Mouse (Mus musculus): ENCODE measurements around the gene Tmem201. TPM values are rescaled to one million over a fixed set of nuclear protein-coding genes. Genes with fewer than 3 reads are reported as not detected.

Tmem201 gene
- polyA plus RNA-seq, 1 experiment = 19.6 TPM

DNA sequence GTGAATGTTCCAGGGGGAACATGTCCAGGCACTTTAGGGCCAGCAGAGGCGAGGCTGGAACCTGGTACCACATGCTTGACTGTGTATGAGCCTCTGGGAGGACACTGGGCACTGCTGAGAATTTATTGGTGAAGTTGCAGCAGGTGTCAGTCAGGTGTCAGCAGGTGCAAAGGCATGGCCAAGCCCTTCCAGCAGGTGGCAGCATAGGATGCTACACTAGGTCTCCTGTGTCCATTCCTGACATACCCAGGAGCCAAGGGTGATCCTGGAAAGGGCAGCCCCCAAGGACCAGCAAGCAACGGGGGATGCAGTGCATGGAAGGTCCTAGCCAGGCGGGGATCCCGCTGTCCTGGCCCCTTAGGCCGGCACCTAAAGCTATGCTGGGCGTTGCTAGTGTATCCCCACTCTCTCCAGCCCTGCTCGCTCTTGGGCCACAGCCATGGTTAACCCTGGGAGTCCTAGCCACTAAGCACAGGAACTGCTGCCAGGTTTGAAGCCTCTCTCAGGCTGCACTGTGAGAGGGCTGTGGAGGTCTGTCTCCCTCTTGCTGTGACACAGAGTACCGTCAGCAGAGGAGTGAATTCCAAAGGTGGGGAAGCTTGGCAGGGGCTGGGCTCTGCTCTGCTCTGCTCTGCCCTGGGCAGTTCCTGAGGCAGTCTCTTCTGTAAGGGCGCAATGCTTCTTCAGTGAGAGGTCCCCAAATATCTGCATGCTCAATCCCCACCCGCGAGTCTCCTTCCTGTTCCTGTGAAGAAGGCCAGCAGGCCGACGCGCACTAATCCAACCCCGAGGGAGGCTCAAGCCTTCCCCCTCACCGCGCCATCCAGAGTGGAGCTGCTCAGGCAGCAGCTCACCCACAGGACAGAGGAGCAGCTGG is 13.8 kb downstream of the Tmem201 start:
- TF ChIP-seq POLR2A (IDR thresholded peaks at IDR 0.05; ENCODE audit: low read depth, low read length) = no peak
- peak; percentile 90; the same call in 1 of the 2 replicates for TF ChIP-seq CTCF (IDR thresholded peaks at IDR 0.05; ENCODE audit: borderline replicate concordance, insufficient read depth, low read length)
- Histone ChIP-seq H3K4me1 (ENCODE audit: control insufficient read depth, insufficient read depth, low read length) (peaks cover 2% of the 10 kb centered on the region; the same call in 1 of the 2 replicates), H3K4me3 (ENCODE audit: insufficient read depth, low read length) (no peak overlapping the region), H3K27ac (ENCODE audit: insufficient read depth, low read length) (no peak overlapping the region)

DNA sequence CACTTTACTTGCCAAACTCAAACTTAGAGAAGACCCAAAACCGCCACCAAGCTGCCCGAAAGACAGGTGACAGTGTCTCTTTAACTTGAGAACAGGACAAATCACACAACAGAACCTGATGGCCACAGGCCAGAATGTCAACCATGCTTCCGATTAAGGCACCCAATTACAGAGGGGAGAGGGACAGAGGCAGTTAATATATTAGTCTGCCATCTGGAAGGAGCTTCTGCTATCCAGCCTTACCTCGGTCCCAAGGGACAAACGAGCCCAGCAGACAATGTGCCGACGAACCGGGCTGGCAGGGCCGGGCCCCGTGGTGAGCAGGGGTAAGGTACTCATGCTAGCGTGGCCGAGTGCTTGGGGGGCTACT is 14.8 kb downstream of the Tmem201 start:
- Histone ChIP-seq H3K4me1 (ENCODE audit: control insufficient read depth, insufficient read depth, low read length) (peaks cover 2% of the 10 kb centered on the region; the same call in 1 of the 2 replicates), H3K27ac (ENCODE audit: insufficient read depth, low read length) (no peak overlapping the region)
- TF ChIP-seq CTCF (IDR thresholded peaks at IDR 0.05; ENCODE audit: borderline replicate concordance, insufficient read depth, low read length) (no peak), POLR2A (IDR thresholded peaks at IDR 0.05; ENCODE audit: low read depth, low read length) (no peak)

DNA sequence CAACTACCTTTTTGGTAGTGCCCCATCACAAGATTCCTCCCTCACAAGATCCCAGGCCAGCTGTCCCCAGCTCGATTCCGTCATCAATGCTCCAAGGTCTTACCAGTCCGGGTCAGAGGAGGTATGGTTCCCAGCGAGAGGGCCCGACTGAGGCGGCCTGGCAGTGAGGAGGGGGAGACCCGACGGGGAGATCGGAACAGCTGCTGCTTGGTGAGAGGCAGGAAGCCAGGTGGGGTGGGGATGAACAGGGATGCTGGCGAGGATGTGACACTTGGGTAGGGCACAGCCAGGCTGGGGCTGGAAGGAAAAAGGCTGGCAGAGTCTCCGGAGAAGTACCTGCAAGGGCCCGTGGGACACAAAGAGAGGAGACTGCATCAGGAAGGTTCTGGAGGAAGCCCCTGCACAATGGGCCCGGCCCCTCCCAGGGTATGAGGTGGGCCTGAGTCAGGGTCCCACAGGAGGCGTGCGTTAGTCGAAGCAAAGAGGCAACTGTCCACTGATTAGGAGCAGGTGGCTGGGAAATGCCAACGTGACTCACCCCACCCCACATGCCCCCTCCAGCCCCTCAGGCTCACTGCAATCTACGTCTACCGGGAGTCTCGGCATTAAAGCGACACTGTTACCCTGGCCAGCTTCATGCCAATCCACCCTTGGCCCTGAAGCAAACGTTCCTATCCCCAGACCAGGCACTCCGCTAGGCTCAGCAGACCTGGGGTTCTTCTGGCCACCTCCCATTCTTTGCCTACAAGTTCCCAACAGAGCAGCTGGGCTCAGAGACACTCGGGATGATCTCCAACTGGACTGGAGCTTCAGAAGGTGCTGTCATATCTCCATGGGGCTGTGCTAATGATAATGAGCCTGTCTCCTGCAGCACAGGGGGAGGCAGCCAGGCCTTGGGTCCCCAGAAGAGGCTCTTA is 15.5 kb downstream of the Tmem201 start:
- Histone ChIP-seq H3K4me3 (ENCODE audit: insufficient read depth, low read length) (no peak overlapping the region), H3K27ac (ENCODE audit: insufficient read depth, low read length) (no peak overlapping the region), H3K4me1 (ENCODE audit: control insufficient read depth, insufficient read depth, low read length) (peaks cover 2% of the 10 kb centered on the region; the same call in 1 of the 2 replicates)
- TF ChIP-seq CTCF (IDR thresholded peaks at IDR 0.05; ENCODE audit: borderline replicate concordance, insufficient read depth, low read length) = no peak

More for the DNA sequence above, 14.8 kb downstream of the Tmem201 start:
- H3K4me3 ChIP-seq (ENCODE audit: insufficient read depth, low read length) = no peak overlapping the region

DNA sequence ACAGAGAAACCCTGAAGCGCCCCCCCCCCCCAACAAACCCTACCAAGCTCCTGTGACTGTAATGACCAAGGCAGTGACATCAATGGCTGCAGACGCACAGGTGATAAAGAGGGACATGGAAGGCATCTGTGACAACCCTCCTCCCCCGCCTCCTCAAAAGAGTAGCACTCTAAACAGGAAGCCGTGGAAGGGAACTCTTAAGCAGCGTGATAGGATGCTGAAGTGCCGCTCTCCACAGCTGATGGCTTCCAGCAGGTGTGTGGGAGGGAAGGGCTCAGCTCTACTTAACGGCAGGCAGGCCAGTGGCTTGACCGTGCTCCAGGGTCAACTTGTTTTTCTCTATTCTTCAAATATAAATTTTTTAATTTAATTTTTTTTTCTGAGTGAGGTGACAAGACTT is 16.7 kb downstream of the Tmem201 start:
- Histone ChIP-seq H3K27ac (ENCODE audit: insufficient read depth, low read length) (no peak overlapping the region), H3K4me1 (ENCODE audit: control insufficient read depth, insufficient read depth, low read length) (peaks cover 2% of the 10 kb centered on the region; the same call in 1 of the 2 replicates), H3K4me3 (ENCODE audit: insufficient read depth, low read length) (no peak overlapping the region)
- TF ChIP-seq POLR2A (IDR thresholded peaks at IDR 0.05; ENCODE audit: low read depth, low read length) (no peak), CTCF (IDR thresholded peaks at IDR 0.05; ENCODE audit: borderline replicate concordance, insufficient read depth, low read length) (no peak)

DNA sequence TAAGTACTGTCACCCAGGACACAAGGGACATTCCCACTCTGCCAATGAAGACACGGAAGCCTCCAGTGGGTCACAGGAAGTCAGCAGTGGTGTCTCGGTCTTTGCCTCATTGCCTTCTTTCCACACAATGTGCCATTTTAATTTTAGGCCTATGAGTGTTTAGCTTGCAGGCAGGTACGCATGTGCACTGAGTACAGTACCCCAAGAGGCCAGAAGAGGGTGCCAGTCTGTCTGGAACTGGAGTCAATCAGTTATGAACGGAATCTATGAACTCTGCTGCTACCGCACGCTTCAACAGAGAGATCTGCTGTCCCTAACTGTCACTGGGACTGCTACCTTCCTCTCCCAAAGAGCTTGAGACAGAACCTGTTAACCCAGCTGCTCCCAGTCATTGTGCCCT is 18.2 kb downstream of the Tmem201 start:
- Histone ChIP-seq H3K4me3 (ENCODE audit: insufficient read depth, low read length) (no peak overlapping the region), H3K4me1 (ENCODE audit: control insufficient read depth, insufficient read depth, low read length) (no peaks in the 10 kb centered on the region), H3K27ac (ENCODE audit: insufficient read depth, low read length) (no peak overlapping the region)
- TF ChIP-seq CTCF (IDR thresholded peaks at IDR 0.05; ENCODE audit: borderline replicate concordance, insufficient read depth, low read length) (peak; percentile 40; the same call in 1 of the 2 replicates), POLR2A (IDR thresholded peaks at IDR 0.05; ENCODE audit: low read depth, low read length) (no peak)

DNA sequence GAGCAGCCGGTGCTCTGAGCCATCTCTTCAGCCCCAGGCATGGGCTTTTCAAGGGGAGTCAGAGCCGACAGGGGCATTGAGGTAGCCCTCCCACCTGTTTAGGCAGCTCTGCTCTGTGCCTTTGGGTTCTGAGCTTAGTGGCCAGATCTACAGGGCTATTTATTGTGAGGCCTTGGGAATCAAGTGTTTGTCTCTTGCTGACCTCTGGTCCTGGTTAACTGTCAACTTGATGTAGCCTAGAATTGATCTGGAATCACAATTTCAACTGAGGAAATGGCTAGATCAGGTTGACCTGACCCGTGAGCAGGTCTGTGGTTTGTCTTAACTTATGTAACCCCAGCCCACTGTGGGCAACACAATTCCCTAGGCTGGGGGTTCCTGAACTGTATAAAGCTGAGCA is 23.3 kb downstream of the Tmem201 start:
- TF ChIP-seq CTCF (IDR thresholded peaks at IDR 0.05; ENCODE audit: borderline replicate concordance, insufficient read depth, low read length) (no peak), POLR2A (IDR thresholded peaks at IDR 0.05; ENCODE audit: low read depth, low read length) (no peak)
- H3K4me3 ChIP-seq (ENCODE audit: insufficient read depth, low read length) = no peak overlapping the region
- H3K4me1 ChIP-seq (ENCODE audit: control insufficient read depth, insufficient read depth, low read length) = no peaks in the 10 kb centered on the region
- H3K27ac ChIP-seq (ENCODE audit: insufficient read depth, low read length) = no peak overlapping the region

DNA sequence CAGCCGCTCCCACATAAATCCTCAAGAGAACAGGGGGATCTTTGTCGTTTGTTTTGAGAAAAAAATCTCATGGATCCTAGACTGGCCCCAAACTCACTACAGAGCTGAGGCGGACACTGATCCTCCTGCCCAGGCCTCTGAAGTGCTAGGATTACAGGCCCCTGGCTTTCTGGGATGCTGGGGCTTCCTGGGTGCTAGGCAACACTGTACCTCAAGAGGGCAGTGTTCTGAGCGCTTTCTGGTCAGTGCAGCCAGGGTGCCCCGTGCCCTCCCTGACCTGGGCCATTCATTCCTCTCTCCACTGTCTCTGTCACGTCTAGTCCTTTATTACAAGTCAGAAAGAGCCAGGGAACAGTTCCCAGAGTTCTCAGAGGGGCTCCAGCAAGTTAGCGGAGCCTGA is 25.9 kb downstream of the Tmem201 start:
- H3K4me3 ChIP-seq (ENCODE audit: insufficient read depth, low read length) = no peak overlapping the region
- H3K27ac ChIP-seq (ENCODE audit: insufficient read depth, low read length) = no peak overlapping the region
- no peaks in the 10 kb centered on the region for H3K4me1 ChIP-seq (ENCODE audit: control insufficient read depth, insufficient read depth, low read length)
- TF ChIP-seq POLR2A (IDR thresholded peaks at IDR 0.05; ENCODE audit: low read depth, low read length) (no peak), CTCF (IDR thresholded peaks at IDR 0.05; ENCODE audit: borderline replicate concordance, insufficient read depth, low read length) (peak; percentile 83)

GRCm38 (mm10) chr4:149711485-149711884 is 26.4 kb downstream of the Tmem201 start:
- no peak overlapping the region for H3K27ac ChIP-seq (ENCODE audit: insufficient read depth, low read length)

GRCm38 (mm10) chr4:149710510-149710909 is 27.3 kb downstream of the Tmem201 start:
- TF ChIP-seq POLR2A (IDR thresholded peaks at IDR 0.05; ENCODE audit: low read depth, low read length) (no peak), CTCF (IDR thresholded peaks at IDR 0.05; ENCODE audit: borderline replicate concordance, insufficient read depth, low read length) (peak; percentile 60; the same call in 1 of the 2 replicates)
- H3K27ac ChIP-seq (ENCODE audit: insufficient read depth, low read length) = no peak overlapping the region

More at GRCm38 (mm10) chr4:149711485-149711884, 26.4 kb downstream of the Tmem201 start:
- no peaks in the 10 kb centered on the region for H3K4me1 ChIP-seq (ENCODE audit: control insufficient read depth, insufficient read depth, low read length)
- TF ChIP-seq CTCF (IDR thresholded peaks at IDR 0.05; ENCODE audit: borderline replicate concordance, insufficient read depth, low read length) (no peak), POLR2A (IDR thresholded peaks at IDR 0.05; ENCODE audit: low read depth, low read length) (no peak)
- H3K4me3 ChIP-seq (ENCODE audit: insufficient read depth, low read length) = no peak overlapping the region

More at GRCm38 (mm10) chr4:149710510-149710909, 27.3 kb downstream of the Tmem201 start:
- Histone ChIP-seq H3K4me3 (ENCODE audit: insufficient read depth, low read length) (no peak overlapping the region), H3K4me1 (ENCODE audit: control insufficient read depth, insufficient read depth, low read length) (no peaks in the 10 kb centered on the region)

All from embryonic fibroblast, embryonic 13.5 days (primary cell).